Mouse (Mus musculus) right cerebral cortex, postnatal 36 days (tissue): ENCODE measurements around the gene Upp2.

ENCODE experiments used
- DNase-seq, 2 experiments: peaks; one replicate each; pipeline ENCODE4 v3.0.0; 2022; ENCODE audit warnings: low spot score in 2 of 2, mixed read lengths in 1 of 2

Upp2 gene

DNA sequence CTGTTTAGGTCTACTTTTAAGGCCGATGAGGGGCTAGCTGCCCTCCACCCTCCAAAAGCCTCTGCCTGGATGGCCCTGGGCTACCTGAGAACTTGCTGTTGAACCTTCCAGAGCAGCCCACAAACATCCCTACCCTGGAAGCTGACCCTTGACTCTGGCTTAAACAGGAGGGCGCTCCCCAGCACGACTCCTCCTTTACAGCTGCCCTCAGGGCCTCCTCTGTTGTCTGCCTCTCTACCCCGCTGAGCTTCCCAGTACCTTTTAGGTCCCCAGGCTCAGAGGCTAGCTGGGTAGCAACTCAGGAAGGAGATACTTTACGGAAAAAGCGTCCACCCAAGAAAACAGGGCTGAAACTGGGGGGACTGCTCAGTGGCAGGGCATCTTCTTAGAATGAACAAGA lies 15.2 kb upstream of the Upp2 start:
- no peak for DNase-seq

DNA sequence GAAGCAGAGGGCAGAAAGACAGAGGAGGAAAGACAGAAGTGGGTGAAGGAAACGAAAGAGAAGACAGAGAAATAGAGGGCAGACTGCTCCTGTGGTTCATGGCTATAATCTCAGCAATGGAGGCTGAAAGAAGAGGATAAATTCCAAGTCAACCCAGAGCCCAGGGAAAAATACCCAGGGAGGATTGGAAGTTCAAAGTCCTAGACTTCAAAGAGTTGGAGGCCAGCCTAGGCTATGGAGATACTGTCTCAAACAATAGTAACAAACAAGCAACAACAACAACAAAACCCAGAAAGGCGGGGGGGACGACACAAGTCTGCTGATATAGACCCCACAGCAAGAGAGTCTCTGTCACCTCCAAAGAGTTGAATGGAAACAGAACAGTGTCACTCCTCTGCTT lies 14.8 kb upstream of the Upp2 start:
- no peak for DNase-seq

- DNase-seq: no peak
These were observed 9.9 kb upstream of the Upp2 start for GRCm38 (mm10) chr2:58557045-58557845.

GRCm38 (mm10) chr2:58562137-58562536 lies 5.0 kb upstream of the Upp2 start:
- DNase-seq: no peak

- peak; percentile 60 to 77 for DNase-seq
These were observed 1.8 kb upstream of the Upp2 start for GRCm38 (mm10) chr2:58565267-58565666.

GRCm38 (mm10) chr2:58566049-58566409 lies 1.1 kb upstream of the Upp2 start:
- DNase-seq: peak in 1 of 2 experiments; percentile 18

DNA sequence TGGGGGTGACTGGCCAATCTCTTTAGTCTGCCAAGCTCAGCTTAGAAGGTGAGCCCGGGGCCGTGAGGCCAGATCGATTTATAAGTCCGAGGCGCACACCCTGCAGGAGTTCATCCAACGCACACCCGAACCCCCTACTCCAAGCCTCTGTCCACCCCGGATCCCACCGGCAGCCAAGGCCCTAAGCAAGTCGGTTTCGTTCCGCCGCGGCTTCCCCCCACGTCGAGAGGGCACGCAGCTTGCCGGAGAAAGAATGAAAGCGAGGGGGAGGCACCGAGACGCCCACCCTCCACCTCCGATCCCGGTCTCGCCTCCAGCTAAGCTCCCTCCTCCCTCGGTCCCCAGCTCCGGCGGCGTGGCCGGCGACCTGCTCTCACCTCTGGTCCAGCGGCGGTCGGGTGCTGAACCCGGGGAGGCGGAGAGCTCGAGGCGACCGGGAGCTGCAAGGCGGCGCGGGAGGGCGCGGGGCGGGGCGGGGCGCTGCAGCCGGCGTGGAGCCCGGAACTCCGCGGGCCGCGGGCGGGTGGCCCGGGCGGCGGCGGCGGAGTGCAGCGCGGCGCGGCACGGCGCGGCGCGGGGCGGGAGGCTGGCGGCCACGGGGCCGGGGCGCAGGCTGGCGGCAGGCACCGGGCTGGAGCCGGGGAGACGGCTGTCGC lies 560 bp upstream of the Upp2 start:
- peak; percentile 28 to 29 for DNase-seq

- no peak for DNase-seq
These were observed 995 bp downstream of the Upp2 start for GRCm38 (mm10) chr2:58567866-58568719.

- DNase-seq: no peak
These were observed 1.9 kb downstream of the Upp2 start for GRCm38 (mm10) chr2:58568841-58569645.

DNA sequence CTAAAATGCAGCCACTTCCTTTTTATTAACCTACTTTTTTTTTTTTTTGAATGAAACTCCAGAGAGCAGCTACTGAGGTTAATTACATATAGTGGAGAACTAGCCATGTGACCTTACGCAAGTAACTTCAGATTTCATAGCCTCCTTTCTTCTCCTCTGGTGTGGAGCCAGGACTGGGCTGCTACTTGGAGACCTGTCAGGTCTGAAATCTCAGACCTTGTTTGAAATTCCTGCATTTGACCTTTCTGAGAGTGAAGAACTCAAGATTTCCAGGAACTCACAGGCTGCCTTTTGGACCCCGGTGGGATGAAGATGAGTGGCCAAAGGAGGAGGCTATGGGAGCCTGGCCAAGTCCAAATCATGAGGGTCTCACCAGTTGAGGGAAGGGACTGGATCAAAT lies 7.1 kb downstream of the Upp2 start:
- no peak for DNase-seq

- peak; percentile 56 to 76 for DNase-seq
These were observed 19.2 kb downstream of the Upp2 start for GRCm38 (mm10) chr2:58586311-58586710.

GRCm38 (mm10) chr2:58589637-58590036 lies 22.5 kb downstream of the Upp2 start:
- DNase-seq: peak; percentile 51 to 54

- no peak for DNase-seq
These were observed 23.0 kb downstream of the Upp2 start for GRCm38 (mm10) chr2:58590055-58590454.

- no peak for DNase-seq
These were observed 28.3 kb downstream of the Upp2 start for GRCm38 (mm10) chr2:58595350-58595749.

- peak in 1 of 2 experiments; percentile 11 for DNase-seq
These were observed 29.8 kb downstream of the Upp2 start for GRCm38 (mm10) chr2:58596774-58597342.

DNA sequence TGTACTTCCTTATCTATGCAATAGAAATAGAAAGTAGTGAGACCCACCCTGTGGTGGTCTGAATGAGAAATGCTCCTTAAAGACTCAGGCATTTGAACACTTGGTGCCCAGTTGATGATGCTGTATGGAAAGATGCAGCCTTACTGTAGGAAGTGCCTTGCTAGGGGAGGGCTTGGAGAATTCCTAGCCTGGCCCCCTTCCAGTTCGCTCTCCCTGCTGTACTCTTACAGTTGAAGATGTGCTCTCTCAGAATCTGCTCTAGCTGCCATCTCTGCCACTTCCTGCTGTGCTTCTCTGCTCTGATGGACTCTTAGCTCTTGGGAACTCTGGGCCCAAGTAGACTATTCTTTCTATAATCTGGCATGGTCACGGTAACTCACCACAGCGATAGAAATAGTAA lies 30.5 kb downstream of the Upp2 start:
- DNase-seq: no peak

DNA sequence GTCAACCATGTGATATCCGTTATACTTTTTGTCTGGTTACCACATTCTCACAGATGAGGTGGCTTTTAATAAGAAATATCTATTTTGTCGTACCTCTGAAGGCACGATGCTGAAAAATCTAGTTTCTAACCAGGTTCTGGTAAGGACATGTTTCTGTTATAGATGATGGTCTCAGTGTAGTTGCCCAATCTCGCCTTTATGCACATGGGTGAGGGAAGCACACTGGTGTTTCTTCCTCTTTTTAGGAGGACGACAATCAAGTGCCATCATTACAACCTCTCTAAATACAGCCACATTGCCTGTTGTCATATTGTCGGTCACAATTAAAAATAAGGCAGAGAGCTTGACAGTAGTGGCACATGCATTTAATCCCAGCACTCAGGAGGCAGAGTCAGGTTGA lies 32.5 kb downstream of the Upp2 start:
- no peak for DNase-seq

DNA sequence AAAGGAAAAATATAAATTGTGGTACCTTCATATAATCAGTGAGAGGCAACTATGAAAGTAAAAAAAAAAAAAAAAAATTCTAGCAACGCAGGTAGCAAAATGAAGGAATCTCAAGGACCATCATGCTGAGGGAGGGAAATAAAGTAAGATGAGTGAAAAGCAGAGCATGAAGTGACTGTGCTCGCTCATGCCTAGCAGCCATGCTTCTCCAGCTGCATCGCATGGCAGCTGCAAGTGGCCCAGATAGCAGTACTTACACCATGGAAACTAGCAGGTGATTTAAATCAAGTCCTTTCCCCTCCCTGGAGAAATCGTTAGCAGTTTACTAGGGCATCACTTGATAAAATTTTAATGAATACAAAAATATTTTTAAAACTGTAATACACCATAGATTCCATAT lies 34.3 kb downstream of the Upp2 start:
- DNase-seq: no peak

GRCm38 (mm10) chr2:58603379-58603778 lies 36.3 kb downstream of the Upp2 start:
- DNase-seq: no peak

DNA sequence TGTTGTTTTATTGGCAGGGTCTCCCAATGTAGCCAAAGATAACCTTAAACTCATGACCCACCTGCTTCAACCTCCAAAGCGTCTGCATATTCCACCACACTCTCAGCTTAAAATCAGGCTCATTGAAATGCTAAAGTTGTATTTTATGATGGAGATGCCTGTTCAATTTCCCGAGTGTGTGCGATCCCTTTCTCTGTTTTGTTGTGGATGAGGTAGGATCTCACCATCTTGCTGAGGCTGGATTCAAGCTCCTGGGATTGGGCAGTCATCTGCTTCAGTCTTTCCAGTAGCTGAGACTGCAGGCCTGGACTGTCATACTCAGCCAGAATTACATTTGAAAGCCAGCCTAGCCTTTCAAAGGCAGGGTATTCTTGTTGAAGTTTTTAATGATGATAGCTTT lies 37.7 kb downstream of the Upp2 start:
- no peak for DNase-seq

GRCm38 (mm10) chr2:58613720-58614119 lies 46.6 kb downstream of the Upp2 start:
- DNase-seq: peak in 1 of 2 experiments; percentile 4
